Mouse (Mus musculus) cerebellum, adult 2 months (tissue): ENCODE results near the gene Gm49387. TPM values are rescaled to one million over a fixed set of nuclear protein-coding genes. Genes with fewer than 3 reads are reported as not detected.
A peak's percentile ranks its signal among the peaks of the same experiment; 100 is the strongest.

Source experiments
- DNase-seq, 2 experiments: peaks; one replicate each; pipeline ENCODE4 v3.0.0; 2021
- H3K27ac ChIP-seq: fragments of 200-500 bp; 2 replicates; pipeline ENCODE4 v1.5.1; 2012; ENCODE audit warnings: low read length, control low read depth, inconsistent platforms; ENCODE audit not compliant: insufficient read depth
- H3K27me3 ChIP-seq: fragments of 200-500 bp; 2 replicates; pipeline ENCODE4 v1.6.1; 2012; ENCODE audit warnings: inconsistent platforms, mild to moderate bottlenecking, low read length, moderate library complexity; ENCODE audit not compliant: control insufficient read depth, insufficient read depth
- H3K4me1 ChIP-seq: fragments of 200-500 bp; 2 replicates; pipeline ENCODE4 v1.6.1; 2011; ENCODE audit warnings: low read length; ENCODE audit not compliant: control insufficient read depth, insufficient read depth
- H3K4me3 ChIP-seq: fragments of 200-500 bp; replicated peaks from 2 replicates; pipeline ENCODE3; 2011; ENCODE audit warnings: mild to moderate bottlenecking, low read depth, low read length, control low read depth; ENCODE audit not compliant: insufficient read depth
- CTCF ChIP-seq: fragments of 200-500 bp; IDR thresholded peaks from 2 replicates; pipeline ENCODE4 v1.5.1; 2011; ENCODE audit warnings: low read depth, mild to moderate bottlenecking, control low read depth, low read length, moderate library complexity, borderline replicate concordance; ENCODE audit not compliant: insufficient read depth
- POLR2A ChIP-seq: fragments of 200-500 bp; IDR thresholded peaks from 2 replicates; pipeline ENCODE4 v1.6.1; 2011; ENCODE audit warnings: low read length, control low read depth, borderline replicate concordance; ENCODE audit not compliant: insufficient read depth
- WGBS: fragments of 180-500 bp; shearing (Covaris S2); methylation state at CpG from one replicate; pipeline ENCODE4 v1.1.7; 2018; 5-methylcytosine and 5-hydroxymethylcytosine counted together
- polyA plus RNA-seq: library from polyadenylated mRNA; depleted of rRNA; stranded (reverse); fragments of >200 nt; gene quantifications from 2 replicates; pipeline ENCODE4 v1.2.3, GENCODE M21; 2012

The Gm49387 gene
- polyA plus RNA-seq, 1 experiment = not detected

GRCm38 (mm10) chr14:31641506-31642155, 953 bp upstream of the Gm49387 start:
- TF ChIP-seq POLR2A = no peak
- no peak for TF ChIP-seq CTCF
- WGBS = 71% methylated on average over 9 of the region's 9 CpGs
- no peaks in the 10 kb centered on the region for H3K27me3 ChIP-seq
- peaks cover 3% of the 10 kb centered on the region; the same call in 1 of the 2 replicates for H3K4me1 ChIP-seq
- DNase-seq = no peak
- no peak overlapping the region for H3K27ac ChIP-seq
- H3K4me3 ChIP-seq = peak overlapping the region; percentile 86

- H3K27me3 ChIP-seq = no peaks in the 10 kb centered on the region
- H3K27ac ChIP-seq = peak within 1 kb of the TSS; percentile 35; the same call in 1 of the 2 replicates
- H3K4me1 ChIP-seq = peaks cover 3% of the 10 kb centered on the region; the same call in 1 of the 2 replicates
- DNase-seq = peak; percentile 86
- peak within 1 kb of the TSS; percentile 86 for H3K4me3 ChIP-seq
- under 1% methylated on average over 30 of the region's 30 CpGs for WGBS
- no peak for TF ChIP-seq CTCF
- no peak for TF ChIP-seq POLR2A
Observed at GRCm38 (mm10) chr14:31640890-31641505, 320 bp upstream of the Gm49387 start, which contains the start of the genes Btd and Hacl1. Gene Btd (plus strand): TSS chr14:31641028. Gene Hacl1 (minus strand): TSS chr14:31641286.

- TF ChIP-seq CTCF (no peak), POLR2A (no peak)
Observed at GRCm38 (mm10) chr14:31630677-31631076, 10.0 kb downstream of the Gm49387 start.

GRCm38 (mm10) chr14:31622748-31623147, 17.9 kb downstream of the Gm49387 start:
- DNase-seq = no peak
- H3K4me1 ChIP-seq = no peaks in the 10 kb centered on the region
- H3K27ac ChIP-seq = no peak overlapping the region
- TF ChIP-seq POLR2A = no peak
- no peak for TF ChIP-seq CTCF
- H3K4me3 ChIP-seq = no peak overlapping the region
- WGBS = 87% methylated on average over 12 of the region's 12 CpGs
- no peaks in the 10 kb centered on the region for H3K27me3 ChIP-seq

More at GRCm38 (mm10) chr14:31630677-31631076, 10.0 kb downstream of the Gm49387 start:
- Histone ChIP-seq H3K4me1 (no peaks in the 10 kb centered on the region), H3K4me3 (no peak overlapping the region), H3K27ac (no peak overlapping the region), H3K27me3 (no peaks in the 10 kb centered on the region)
- DNase-seq = no peak
- 37% methylated on average over 7 of the region's 7 CpGs for WGBS

GRCm38 (mm10) chr14:31620591-31621223, 20.0 kb downstream of the Gm49387 start:
- Histone ChIP-seq H3K4me1 (no peaks in the 10 kb centered on the region; the same call in 1 of the 2 replicates), H3K27ac (no peak overlapping the region), H3K4me3 (no peak overlapping the region), H3K27me3 (no peaks in the 10 kb centered on the region)
- TF ChIP-seq POLR2A (no peak), CTCF (no peak)
- 67% methylated on average over 9 of the region's 9 CpGs for WGBS
- no peak for DNase-seq

DNA sequence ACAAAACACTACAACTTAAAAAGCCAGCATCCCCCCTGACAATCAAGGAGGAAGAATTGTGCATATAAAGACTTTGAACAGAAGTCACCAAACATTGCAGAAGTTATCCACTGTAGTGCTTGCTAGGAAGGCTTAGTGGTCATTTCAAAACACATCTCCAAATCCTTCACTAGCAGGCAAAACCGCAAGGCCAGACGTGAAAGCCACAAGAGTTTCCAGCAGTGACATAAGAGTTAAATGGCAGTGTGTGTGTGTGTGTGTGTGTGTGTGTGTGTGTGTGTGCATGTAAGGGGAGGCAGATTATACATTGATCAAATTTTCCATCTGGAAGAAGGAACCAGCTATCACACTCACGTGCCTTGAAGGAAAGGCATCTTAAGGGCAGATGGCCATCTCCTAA, 22.7 kb downstream of the Gm49387 start:
- H3K4me1 ChIP-seq = no peaks in the 10 kb centered on the region; the same call in 1 of the 2 replicates
- TF ChIP-seq POLR2A (no peak), CTCF (no peak)
- H3K4me3 ChIP-seq = no peak overlapping the region
- WGBS = 92% methylated on average over 3 of the region's 3 CpGs
- H3K27me3 ChIP-seq = no peaks in the 10 kb centered on the region
- no peak overlapping the region for H3K27ac ChIP-seq
- DNase-seq = no peak

- no peak for TF ChIP-seq CTCF
- no peak for TF ChIP-seq POLR2A
- no peaks in the 10 kb centered on the region for H3K27me3 ChIP-seq
- no peaks in the 10 kb centered on the region; the same call in 1 of the 2 replicates for H3K4me1 ChIP-seq
- 42% methylated on average over 9 of the region's 9 CpGs for WGBS
- no peak overlapping the region for H3K4me3 ChIP-seq
- peak in 1 of 2 experiments; percentile 5 for DNase-seq
- no peak overlapping the region for H3K27ac ChIP-seq
Observed at GRCm38 (mm10) chr14:31617204-31617603, 23.5 kb downstream of the Gm49387 start.
